Mouse (Mus musculus) C2C12 (cell line): Measurements from ENCODE around the gene Vps18.

Experiments
- CEBPB ChIP-seq: IDR thresholded peaks from one replicate; pipeline ENCODE4 v1.6.1; 2011; ENCODE audit warnings: low read depth, mild to moderate bottlenecking, control low read depth, moderate library complexity
- CTCF ChIP-seq: IDR thresholded peaks from one replicate; pipeline ENCODE4 v1.5.1; 2011; ENCODE audit not compliant: control insufficient read depth, insufficient read depth, insufficient read length
- MAX ChIP-seq: IDR thresholded peaks from one replicate; pipeline ENCODE4 v1.6.1; 2011; ENCODE audit warnings: mild to moderate bottlenecking, control low read depth
- MYOG ChIP-seq: IDR thresholded peaks from one replicate; pipeline ENCODE4 v1.6.1; 2011; ENCODE audit not compliant: control insufficient read depth, insufficient read length; ENCODE audit errors: extremely low read depth
- USF1 ChIP-seq: IDR thresholded peaks from one replicate; pipeline ENCODE4 v1.6.1; 2011; ENCODE audit warnings: low read depth, mild to moderate bottlenecking, control low read depth, moderate library complexity

GRCm38 (mm10) chr2:119299981-119300818 is 11.7 kb downstream of the Vps18 start:
- TF ChIP-seq MYOG (no peak), USF1 (no peak), CEBPB (no peak), CTCF (peak; percentile 78), MAX (no peak)
